ENCODE assay signal across 9 mouse cellular contexts in genomic region chr2:155385731-155386533, GRCm38 (mm10). TPM values are rescaled to one million over a fixed set of nuclear protein-coding genes. Genes with fewer than 3 reads are reported as not detected.
A peak's percentile ranks its signal among the peaks of the same experiment; 100 is the strongest.
DNase-seq lines count a peak whose midpoint lies in the region; ATAC-seq lines count a peak whose summit lies in the region.
"Had no signal": no experiment of that assay in that cellular context is flagged by ENCODE, and none has a peak within 500 bp of the region (broad histone marks: within the 10 kb centered on the region; RNA-seq: fewer than 3 reads in every experiment).

No protein-coding gene starts in this region.

- no peaks in the 10 kb centered on the region for H3K27me3 ChIP-seq in neural tube, embryonic 11.5 days (ENCODE audit: control insufficient read depth, insufficient read depth, low read length)
- no peaks in the 10 kb centered on the region for H3K27me3 ChIP-seq in hindbrain, embryonic 13.5 days
- no peaks in the 10 kb centered on the region for H3K27me3 ChIP-seq in neural tube, embryonic 15.5 days (replicated peaks)

- peaks cover 3% of the 10 kb centered on the region; the same call in 1 of the 2 replicates for H3K36me3 ChIP-seq in neural tube, embryonic 11.5 days (ENCODE audit: control insufficient read depth, insufficient read depth, low read length)
- peaks cover 56% of the 10 kb centered on the region for H3K36me3 ChIP-seq in hindbrain, embryonic 13.5 days
- peaks cover 50% of the 10 kb centered on the region for H3K36me3 ChIP-seq in neural tube, embryonic 15.5 days

- peak overlapping the region; percentile 9; the same call in 1 of the 2 replicates for H3K4me2 ChIP-seq in neural tube, embryonic 11.5 days (ENCODE audit: low read depth)
- H3K4me2 ChIP-seq in hindbrain, embryonic 13.5 days = peak overlapping the region; percentile 84
- peak overlapping the region; percentile 38 for H3K4me2 ChIP-seq in neural tube, embryonic 15.5 days

- no peak for ATAC-seq in neural tube, embryonic 11.5 days (ENCODE audit: insufficient read depth, low FRiP score, low TSS enrichment)
- no peak for ATAC-seq in hindbrain, embryonic 13.5 days (ENCODE audit: low FRiP score)
- no peak for ATAC-seq in neural tube, embryonic 15.5 days (ENCODE audit: low FRiP score)

- H3K9me3 ChIP-seq in neural tube, embryonic 11.5 days (ENCODE audit: control insufficient read depth, low read length) = no peaks in the 10 kb centered on the region
- H3K9me3 ChIP-seq in hindbrain, embryonic 13.5 days = no peaks in the 10 kb centered on the region
- no peaks in the 10 kb centered on the region for H3K9me3 ChIP-seq in neural tube, embryonic 15.5 days (replicated peaks)

- peak; percentile 51 for DNase-seq in cerebellum, adult 11-12 months
- DNase-seq in cerebellum, adult 8-10 months = no peak
- peak; percentile 15 for DNase-seq in neural tube, embryonic 11.5 days (ENCODE audit: low spot score)
- no peak for DNase-seq in neural tube, embryonic 10.5 days (ENCODE audit: extremely low spot score, low spot score)
- DNase-seq in frontal cortex, postnatal 36 days (ENCODE audit: low spot score in 2 of 2) = no peak
- no peak for DNase-seq in lung, postnatal 14 days

- peaks cover 20% of the 10 kb centered on the region for H3K4me1 ChIP-seq in neural tube, embryonic 11.5 days (ENCODE audit: control insufficient read depth, insufficient read depth, low read length)
- peaks cover 57% of the 10 kb centered on the region for H3K4me1 ChIP-seq in hindbrain, embryonic 13.5 days (replicated peaks)
- H3K4me1 ChIP-seq in neural tube, embryonic 15.5 days = peaks cover 55% of the 10 kb centered on the region

- 34% methylated on average over 18 of the region's 18 CpGs for WGBS in neural tube, embryonic 11.5 days
- WGBS in hindbrain, embryonic 13.5 days = 30% methylated on average over 18 of the region's 18 CpGs
- WGBS in neural tube, embryonic 15.5 days = 31% methylated on average over 18 of the region's 18 CpGs

- peak overlapping the region; percentile 6; the same call in 1 of the 2 replicates for H3K9ac ChIP-seq in neural tube, embryonic 11.5 days (ENCODE audit: low read length)
- peak overlapping the region; percentile 65 for H3K9ac ChIP-seq in hindbrain, embryonic 13.5 days
- H3K9ac ChIP-seq in neural tube, embryonic 15.5 days (replicated peaks) = peak overlapping the region; percentile 28

- H3K27ac ChIP-seq in neural tube, embryonic 11.5 days (ENCODE audit: low read depth, low read length) = no peak overlapping the region
- H3K27ac ChIP-seq in hindbrain, embryonic 13.5 days = peak overlapping the region; percentile 64
- H3K27ac ChIP-seq in neural tube, embryonic 15.5 days (replicated peaks) = peak overlapping the region; percentile 14; the same call in 1 of the 2 replicates
- H3K27ac ChIP-seq: macrophage had no signal

- no peak overlapping the region for H3K4me3 ChIP-seq in neural tube, embryonic 11.5 days (ENCODE audit: low read depth, low read length)
- H3K4me3 ChIP-seq in hindbrain, embryonic 13.5 days = peak overlapping the region; percentile 21
- peak overlapping the region; percentile 14; the same call in 1 of the 2 replicates for H3K4me3 ChIP-seq in neural tube, embryonic 15.5 days (replicated peaks)

RNA-seq across cellular contexts. Expression of gene Trp53inp2, which starts 5.1 kb away (rescaled TPM):
- 94.0 and 104 TPM in 2 replicates for polyA plus RNA-seq in neural tube, embryonic 11.5 days (2014; fragmentation: Nextera tagmentation; extraction: Ambion mirVana)
- polyA plus RNA-seq in hindbrain, embryonic 13.5 days (2015; fragmentation: Nextera tagmentation; extraction: Ambion mirVana) = 125 and 126 TPM in 2 replicates
- polyA plus RNA-seq in neural tube, embryonic 15.5 days (2015; fragmentation: Nextera tagmentation; extraction: Ambion mirVana) = 82.8 and 88.7 TPM in 2 replicates

RNA-seq across cellular contexts. Expression of gene Pigu, which starts 28.7 kb away (rescaled TPM):
- 56.1 and 58.0 TPM in 2 replicates for polyA plus RNA-seq in neural tube, embryonic 11.5 days (2014; fragmentation: Nextera tagmentation; extraction: Ambion mirVana)
- polyA plus RNA-seq in hindbrain, embryonic 13.5 days (2015; fragmentation: Nextera tagmentation; extraction: Ambion mirVana) = 52.1 and 53.6 TPM in 2 replicates
- 57.0 and 57.4 TPM in 2 replicates for polyA plus RNA-seq in neural tube, embryonic 15.5 days (2015; fragmentation: Nextera tagmentation; extraction: Ambion mirVana)

Comparison
In these comparisons a context has a peak if more than half of its experiments do, and no peak if none do; other contexts are left out.
1. DNase-seq: peak in cerebellum, adult 11-12 months (single experiment) and neural tube, embryonic 11.5 days (single experiment); none in cerebellum, adult 8-10 months (single experiment), neural tube, embryonic 10.5 days (single experiment), frontal cortex, postnatal 36 days (0 of 2) and lung, postnatal 14 days (single experiment).
2. H3K4me2 ChIP-seq: peak in every context shown above with its lines; median percentile 84 in hindbrain, embryonic 13.5 days; 38 in neural tube, embryonic 15.5 days; 9 in neural tube, embryonic 11.5 days.
3. H3K9ac ChIP-seq: peak in every context shown above with its lines; median percentile 65 in hindbrain, embryonic 13.5 days; 28 in neural tube, embryonic 15.5 days; 6 in neural tube, embryonic 11.5 days.